Mouse (Mus musculus) hindbrain, postnatal 0 days (tissue): ENCODE data around the gene Tex11. TPM values are rescaled to one million over a fixed set of nuclear protein-coding genes. Genes with fewer than 3 reads are reported as not detected.
"Not testable (repeated sequence)": the region's sequence is repeated elsewhere in the genome, so short reads cannot be mapped to it uniquely, and the experiment has no call there.

Source experiments
- ATAC-seq: fragments of 200-750 bp; cut with Nextera tagmentation; 2 replicates; pipeline ENCODE4 v1.8.0; 2017; ENCODE audit warnings: mild to moderate bottlenecking, moderate TSS enrichment, moderate library complexity
- DNase-seq: peaks from one replicate; pipeline ENCODE4 v3.0.0-alpha.2; 2015; ENCODE audit warnings: low spot score
- H3K27ac ChIP-seq: fragments of 300-500 bp; sonication (generic); 2 replicates; pipeline ENCODE4 v1.5.1; 2014; ENCODE audit warnings: mild to moderate bottlenecking
- H3K27me3 ChIP-seq: fragments of 300-500 bp; sonication (generic); 2 replicates; pipeline ENCODE4 v1.6.1; 2014; ENCODE audit warnings: low read length, mixed read lengths; ENCODE audit not compliant: insufficient read depth
- H3K36me3 ChIP-seq: fragments of 300-500 bp; sonication (generic); 2 replicates; pipeline ENCODE4 v1.6.1; 2014; ENCODE audit warnings: low read length, mixed read lengths; ENCODE audit not compliant: insufficient read depth
- H3K4me1 ChIP-seq: fragments of 300-500 bp; sonication (generic); 2 replicates; pipeline ENCODE4 v1.6.1; 2014; ENCODE audit warnings: antibody characterized with exemption, low read length, mixed read lengths; ENCODE audit not compliant: insufficient read depth
- H3K4me2 ChIP-seq: fragments of 300-500 bp; sonication (generic); 2 replicates; pipeline ENCODE4 v1.6.1; 2014; ENCODE audit warnings: low read depth, mild to moderate bottlenecking, low read length, moderate library complexity, mixed read lengths
- H3K4me3 ChIP-seq: fragments of 300-500 bp; sonication (generic); 2 replicates; pipeline ENCODE4 v1.5.1; 2014; ENCODE audit warnings: low read length
- H3K9ac ChIP-seq: fragments of 300-500 bp; sonication (generic); replicated peaks from 2 replicates; pipeline ENCODE4 v1.6.1; 2014; ENCODE audit warnings: mild to moderate bottlenecking, low read length, moderate library complexity, mixed read lengths
- H3K9me3 ChIP-seq: fragments of 300-500 bp; sonication (generic); 2 replicates; pipeline ENCODE4 v1.6.1; 2016; ENCODE audit warnings: low read length, mixed read lengths
- CTCF ChIP-seq: IDR thresholded peaks from 2 replicates; pipeline ENCODE4 v1.5.1; 2016; ENCODE audit warnings: antibody characterized with exemption, control low read depth, low read depth
- WGBS: fragments of 180-500 bp; shearing (Covaris S2); extraction: QIAGEN DNeasy Blood & Tissue Kit; methylation state at CpG from one replicate; pipeline ENCODE4 v1.1.7; 2014; 5-methylcytosine and 5-hydroxymethylcytosine counted together
- polyA plus RNA-seq: library from polyadenylated mRNA; unstranded; fragments of >200 nt; fragmentation: Nextera tagmentation; extraction: Ambion mirVana; gene quantifications from 2 replicates; pipeline ENCODE4 v1.2.1, GENCODE M21; 2015
- total RNA-seq: library from RNA; depleted of rRNA; stranded (reverse); fragments of >200 nt; gene quantifications from 2 replicates; pipeline ENCODE4 v1.2.3, GENCODE M21; 2014; rRNA removed

Gene Tex11
- total RNA-seq (not detected in 2 replicates), polyA plus RNA-seq (0.09 TPM in 1 of 2 replicates, not detected in the other)

- ATAC-seq: no peak
- H3K4me1 ChIP-seq: no peaks in the 10 kb centered on the region
- no peaks in the 10 kb centered on the region for H3K36me3 ChIP-seq
- WGBS: 90% methylated on average over 31 of the region's 31 CpGs
- H3K9ac ChIP-seq: no peak within 1 kb of the TSS
- H3K27me3 ChIP-seq: no peaks in the 10 kb centered on the region
- no peak within 1 kb of the TSS for H3K4me3 ChIP-seq
- no peak for DNase-seq
- no peak for TF ChIP-seq CTCF
- H3K27ac ChIP-seq: no peak within 1 kb of the TSS
- no peaks in the 10 kb centered on the region for H3K9me3 ChIP-seq
- H3K4me2 ChIP-seq: no peak within 1 kb of the TSS
Observed at GRCm38 (mm10) chrX:101059541-101059940, at the start of gene Tex11. Gene Tex11 (minus strand): TSS chrX:101059667.

GRCm38 (mm10) chrX:101085920-101086319 is 26.5 kb upstream of the Tex11 start, which contains the start of gene Slc7a3:
Gene Slc7a3 (minus strand): TSS chrX:101086020.
- H3K27ac ChIP-seq: no peak within 1 kb of the TSS
- H3K27me3 ChIP-seq: no peaks in the 10 kb centered on the region
- no peaks in the 10 kb centered on the region for H3K36me3 ChIP-seq
- 45% methylated on average over 11 of the region's 11 CpGs for whole genome bisulfite sequencing
- no peaks in the 10 kb centered on the region for H3K9me3 ChIP-seq
- peak; percentile 1 for DNase-seq
- H3K4me1 ChIP-seq: no peaks in the 10 kb centered on the region
- H3K4me2 ChIP-seq: peak within 1 kb of the TSS; percentile 59
- H3K4me3 ChIP-seq: peak within 1 kb of the TSS; percentile 37
- no peak for TF ChIP-seq CTCF
- 0 out of 2 replicates have a peak within 1 kb of the TSS, but pooled peaks have one; percentile 28 for H3K9ac ChIP-seq
- no peak for ATAC-seq

- not testable (repeated sequence) for DNase-seq, H3K9me3 ChIP-seq, H3K27ac ChIP-seq, H3K36me3 ChIP-seq, H3K9ac ChIP-seq, H3K27me3 ChIP-seq, H3K4me1 ChIP-seq
- 36% methylated on average over 6 of the region's 9 CpGs for WGBS
- Histone ChIP-seq H3K4me3 (peak overlapping the region; percentile 37), H3K4me2 (peak overlapping the region; percentile 59)
- ATAC-seq: peak; percentile 59; the same call in 1 of the 2 replicates
Observed at GRCm38 (mm10) chrX:101085211-101085610, 25.7 kb upstream of the Tex11 start.

GRCm38 (mm10) chrX:101084192-101084591 is 24.7 kb upstream of the Tex11 start:
- TF ChIP-seq CTCF: no peak
- ATAC-seq (no peak), DNase-seq (no peak)
- Histone ChIP-seq H3K4me1 (no peaks in the 10 kb centered on the region), H3K4me3 (0 out of 2 replicates have a peak overlapping the region, but pooled peaks have one; percentile 37), H3K9ac (no peak overlapping the region), H3K4me2 (peak overlapping the region; percentile 59), H3K36me3 (no peaks in the 10 kb centered on the region), H3K27me3 (no peaks in the 10 kb centered on the region), H3K27ac (no peak overlapping the region), H3K9me3 (no peaks in the 10 kb centered on the region)
- WGBS: 67% methylated on average over 2 of the region's 2 CpGs

- Histone ChIP-seq H3K9me3 (no peaks in the 10 kb centered on the region), H3K9ac (no peak overlapping the region), H3K4me3 (no peak overlapping the region), H3K4me2 (no peak overlapping the region), H3K27ac (no peak overlapping the region), H3K36me3 (no peaks in the 10 kb centered on the region), H3K27me3 (no peaks in the 10 kb centered on the region), H3K4me1 (no peaks in the 10 kb centered on the region)
- TF ChIP-seq CTCF: no peak
- 75% methylated on average over 1 of the region's 1 CpGs for WGBS
- DNase-seq: no peak
- no peak for ATAC-seq
Observed at GRCm38 (mm10) chrX:101065245-101065644, 5.8 kb upstream of the Tex11 start.

GRCm38 (mm10) chrX:101063503-101063902 is 4.0 kb upstream of the Tex11 start:
- no peak for TF ChIP-seq CTCF
- no peaks in the 10 kb centered on the region for H3K36me3 ChIP-seq
- ATAC-seq (no peak), DNase-seq (peak; percentile 15)
- H3K9me3 ChIP-seq: no peaks in the 10 kb centered on the region
- H3K27ac ChIP-seq: no peak overlapping the region
- H3K4me3 ChIP-seq: no peak overlapping the region
- 47% methylated on average over 2 of the region's 2 CpGs for WGBS
- H3K27me3 ChIP-seq: no peaks in the 10 kb centered on the region
- H3K9ac ChIP-seq: no peak overlapping the region
- no peaks in the 10 kb centered on the region for H3K4me1 ChIP-seq
- H3K4me2 ChIP-seq: no peak overlapping the region

- peak; percentile 62 for DNase-seq
Observed at GRCm38 (mm10) chrX:100943640-100944039, 115.8 kb downstream of the Tex11 start.

More at GRCm38 (mm10) chrX:100943640-100944039, 115.8 kb downstream of the Tex11 start:
- WGBS: 32% methylated on average over 2 of the region's 2 CpGs
- no peak for ATAC-seq
- Histone ChIP-seq H3K4me3 (no peak overlapping the region), H3K27me3 (no peaks in the 10 kb centered on the region), H3K9me3 (no peaks in the 10 kb centered on the region), H3K4me2 (no peak overlapping the region), H3K9ac (no peak overlapping the region), H3K27ac (no peak overlapping the region), H3K36me3 (no peaks in the 10 kb centered on the region), H3K4me1 (no peaks in the 10 kb centered on the region)
- peak; percentile 51 for TF ChIP-seq CTCF
